13 mouse cellular contexts compared by ENCODE assay signal in genomic region chr19:23175511-23175910, GRCm38 (mm10).
"Had no signal": no experiment of that assay in that cellular context is flagged by ENCODE, and none has a peak within 500 bp of the region (broad histone marks: within the 10 kb centered on the region; RNA-seq: fewer than 3 reads in every experiment).

No protein-coding gene starts in this region.

- ATAC-seq: intestine, postnatal 0 days; liver, embryonic 12.5 days had no signal

- H3K4me1 ChIP-seq: limb, embryonic 15.5 days; liver, embryonic 12.5 days; midbrain, embryonic 10.5 days; neural tube, embryonic 12.5 days had no signal

- H3K9ac ChIP-seq: limb, embryonic 15.5 days; liver, embryonic 12.5 days; lung, embryonic 14.5 days; neural tube, embryonic 12.5 days had no signal

- H3K27ac ChIP-seq: left cerebral cortex, adult 2 months; limb, embryonic 15.5 days; liver, embryonic 12.5 days; midbrain, embryonic 10.5 days; neural tube, embryonic 12.5 days had no signal

- H3K4me3 ChIP-seq: left cerebral cortex, adult 2 months; limb, embryonic 15.5 days; liver, embryonic 12.5 days; midbrain, embryonic 10.5 days; neural tube, embryonic 12.5 days had no signal

- H3K27me3 ChIP-seq: limb, embryonic 15.5 days; liver, embryonic 12.5 days; neural tube, embryonic 12.5 days had no signal

- H3K9me3 ChIP-seq: limb, embryonic 15.5 days; liver, embryonic 12.5 days; midbrain, embryonic 10.5 days; neural tube, embryonic 12.5 days had no signal

- H3K4me2 ChIP-seq: limb, embryonic 15.5 days; liver, embryonic 12.5 days; lung, embryonic 14.5 days; neural tube, embryonic 12.5 days had no signal

- DNase-seq: kidney, adult 9 months; lung, embryonic 14.5 days; lung, postnatal 4 days; midbrain, embryonic 14.5 days; spleen, adult 18-20 months; thymus, adult 18-20 months; thymus, postnatal 14 days had no signal

- H3K36me3 ChIP-seq: limb, embryonic 15.5 days; liver, embryonic 12.5 days; midbrain, embryonic 10.5 days; neural tube, embryonic 12.5 days had no signal
